Mouse (Mus musculus) pancreas, adult 10 weeks (tissue): ENCODE results near the gene Psg27. TPM values are rescaled to one million over a fixed set of nuclear protein-coding genes. Genes with fewer than 3 reads are reported as not detected.

Experiments
- polyA plus RNA-seq: library from polyadenylated mRNA; stranded (reverse); fragments of 350-450 nt; fragmentation: Illumina TruSeq; extraction: RNeasy Lipid Tissue Mini Kit (QIAGEN cat#74804); gene quantifications from one replicate; pipeline ENCODE4 v1.2.3, GENCODE M21; 2015; ENCODE audit warnings: low read depth, low replicate concordance; ENCODE audit not compliant: insufficient read depth

The Psg27 gene
- not detected for polyA plus RNA-seq

DNA sequence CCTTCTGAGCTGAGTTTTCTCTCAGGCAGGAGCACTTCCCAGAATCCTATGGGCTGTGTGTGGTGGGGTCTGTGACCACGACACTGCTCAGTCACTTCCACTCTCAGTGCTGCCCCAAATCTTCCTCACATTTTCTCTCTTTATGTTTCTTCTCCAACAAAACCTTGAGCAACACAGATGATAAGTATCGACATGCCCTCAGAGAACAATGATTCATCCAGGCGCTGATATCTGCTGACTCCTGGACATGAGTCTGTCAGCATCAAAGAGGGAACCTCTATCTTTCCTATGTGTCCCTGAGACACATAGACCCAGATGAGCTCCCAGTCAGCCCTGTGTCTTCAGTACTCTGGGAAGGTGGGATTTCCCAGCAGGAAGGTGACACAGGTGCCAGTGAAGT lies at the start of gene Psg27:
Gene Psg27 (minus strand): TSS at position 101 of the 400 bp plus-strand sequence.

DNA sequence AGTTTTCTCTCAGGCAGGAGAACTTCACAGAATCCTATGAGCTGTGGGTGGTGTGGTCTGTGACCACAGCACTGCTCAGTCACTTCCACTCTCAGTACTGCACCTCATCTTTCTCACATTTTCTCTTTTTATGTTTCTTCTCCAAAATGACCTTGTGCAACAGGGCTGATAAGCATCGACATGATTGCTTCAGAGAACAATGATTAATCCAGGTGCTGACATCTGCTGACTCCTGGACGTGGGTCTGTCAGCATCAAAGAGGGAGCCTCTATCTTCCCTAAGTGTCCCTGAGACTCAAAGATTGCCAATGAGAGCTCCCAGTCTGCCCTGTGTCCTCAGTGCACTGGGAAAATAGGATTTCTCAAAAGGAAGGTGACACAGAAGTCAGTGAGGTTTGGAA lies 49.3 kb upstream of the Psg27 start, which contains the start of gene Psg23:
Gene Psg23 (minus strand): TSS at position 101 of the 400 bp plus-strand sequence.

DNA sequence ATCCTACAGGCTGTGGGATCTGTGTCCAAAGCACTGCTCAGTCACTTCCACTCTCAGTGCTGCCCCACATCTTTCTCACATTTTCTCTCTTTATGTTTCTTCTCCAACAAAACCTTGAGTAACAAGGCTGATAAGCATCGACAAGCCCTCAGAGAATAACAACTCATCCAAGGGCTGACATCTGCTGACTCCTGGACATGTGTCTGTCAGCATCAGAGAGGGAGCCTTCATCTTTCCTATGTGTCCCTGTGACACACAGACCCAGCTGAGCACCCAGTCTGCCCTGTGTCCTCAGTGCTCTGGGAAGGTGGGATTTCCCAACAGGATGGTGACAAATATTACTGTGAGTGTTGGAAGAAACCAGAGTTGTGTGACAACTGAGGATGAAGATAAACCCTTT lies 34.9 kb downstream of the Psg27 start, which contains the start of gene Psg25:
Gene Psg25 (minus strand): TSS at position 101 of the 400 bp plus-strand sequence.

Other genes with a start within 250 kb of the Psg27 start
- not detected for gene Psg18, start 212.3 kb downstream of the Psg27 start, polyA plus RNA-seq
- not detected for gene Psg28, start 135.3 kb downstream of the Psg27 start, polyA plus RNA-seq
- gene Psg26, start 83.1 kb downstream of the Psg27 start, polyA plus RNA-seq: not detected
- not detected for gene Psg25, start 35.0 kb downstream of the Psg27 start, polyA plus RNA-seq
- not detected for gene Psg23, start 49.2 kb upstream of the Psg27 start, polyA plus RNA-seq
- not detected for gene Psg21, start 89.4 kb upstream of the Psg27 start, polyA plus RNA-seq
- gene Psg20, start 118.9 kb upstream of the Psg27 start, polyA plus RNA-seq: not detected
- not detected for gene Psg22, start 150.8 kb upstream of the Psg27 start, polyA plus RNA-seq
- not detected for gene Psg19, start 231.2 kb upstream of the Psg27 start, polyA plus RNA-seq